Mouse (Mus musculus): Measurements from ENCODE around the gene Camta1. TPM values are rescaled to one million over a fixed set of nuclear protein-coding genes. Genes with fewer than 3 reads are reported as not detected.

The Camta1 gene
- total RNA-seq, 2 experiments from 2014 or later, result 200 to 223 TPM

- intact Hi-C loops (cut with DNase I), result no loop called here
- DNase-seq (ENCODE audit: extremely low spot score in 1 of 2, low spot score in 2 of 2), result no peak
Observed at GRCm38 (mm10) chr4:151576291-151577108, 285.2 kb downstream of the Camta1 start.

GRCm38 (mm10) chr4:151572716-151573115 is 289.0 kb downstream of the Camta1 start:
- intact Hi-C loops (cut with DNase I), result no loop called here
- no peak for DNase-seq (ENCODE audit: extremely low spot score in 1 of 2, low spot score in 2 of 2)

- DNase-seq (ENCODE audit: extremely low spot score in 1 of 2, low spot score in 2 of 2), result no peak
- intact Hi-C loops (cut with DNase I), result no loop called here
Observed at GRCm38 (mm10) chr4:151569586-151569985, 292.1 kb downstream of the Camta1 start.

- DNase-seq (ENCODE audit: extremely low spot score in 1 of 2, low spot score in 2 of 2), result no peak
- intact Hi-C loops (cut with DNase I), result no loop called here
Observed at GRCm38 (mm10) chr4:151568887-151569286, 292.8 kb downstream of the Camta1 start.

GRCm38 (mm10) chr4:151567105-151567504 is 294.6 kb downstream of the Camta1 start:
- no peak for DNase-seq (ENCODE audit: extremely low spot score in 1 of 2, low spot score in 2 of 2)

GRCm38 (mm10) chr4:151555505-151555904 is 306.2 kb downstream of the Camta1 start:
- DNase-seq (ENCODE audit: extremely low spot score in 1 of 2, low spot score in 2 of 2), result no peak
- intact Hi-C loops (cut with DNase I), result no loop called here

More at GRCm38 (mm10) chr4:151567105-151567504, 294.6 kb downstream of the Camta1 start:
- intact Hi-C loops (cut with DNase I), result no loop called here

GRCm38 (mm10) chr4:151549523-151549922 is 312.2 kb downstream of the Camta1 start:
- peak in 1 of 2 experiments; percentile 46 for DNase-seq (ENCODE audit: extremely low spot score in 1 of 2, low spot score in 2 of 2)
- intact Hi-C loops (cut with DNase I), result no loop called here

- no peak for DNase-seq (ENCODE audit: extremely low spot score in 1 of 2, low spot score in 2 of 2)
- intact Hi-C loops (cut with DNase I), result no loop called here
Observed at GRCm38 (mm10) chr4:151545452-151545851, 316.2 kb downstream of the Camta1 start.

- DNase-seq (ENCODE audit: extremely low spot score in 1 of 2, low spot score in 2 of 2), result no peak
- intact Hi-C loops (cut with DNase I), result no loop called here
Observed at GRCm38 (mm10) chr4:151544191-151544590, 317.5 kb downstream of the Camta1 start.

- intact Hi-C loops (cut with DNase I), result no loop called here
- DNase-seq (ENCODE audit: extremely low spot score in 1 of 2, low spot score in 2 of 2), result no peak
Observed at GRCm38 (mm10) chr4:151540546-151540945, 321.1 kb downstream of the Camta1 start.

GRCm38 (mm10) chr4:151539881-151540280 is 321.8 kb downstream of the Camta1 start:
- intact Hi-C loops (cut with DNase I), result no loop called here
- peak in 1 of 2 experiments; percentile 67 for DNase-seq (ENCODE audit: extremely low spot score in 1 of 2, low spot score in 2 of 2)

- DNase-seq (ENCODE audit: extremely low spot score in 1 of 2, low spot score in 2 of 2), result no peak
- intact Hi-C loops (cut with DNase I), result no loop called here
Observed at GRCm38 (mm10) chr4:151539167-151539525, 322.5 kb downstream of the Camta1 start.

GRCm38 (mm10) chr4:151538446-151539166 is 323.1 kb downstream of the Camta1 start:
- intact Hi-C loops (cut with DNase I), result no loop called here
- peak in 1 of 2 experiments; percentile 60 for DNase-seq (ENCODE audit: extremely low spot score in 1 of 2, low spot score in 2 of 2)

GRCm38 (mm10) chr4:151535916-151536450 is 325.7 kb downstream of the Camta1 start:
- DNase-seq (ENCODE audit: extremely low spot score in 1 of 2, low spot score in 2 of 2), result no peak
- intact Hi-C loops (cut with DNase I), result no loop called here

GRCm38 (mm10) chr4:151533451-151533850 is 328.2 kb downstream of the Camta1 start:
- no peak for DNase-seq (ENCODE audit: extremely low spot score in 1 of 2, low spot score in 2 of 2)
- intact Hi-C loops (cut with DNase I), result no loop called here

- no peak for DNase-seq (ENCODE audit: extremely low spot score in 1 of 2, low spot score in 2 of 2)
- intact Hi-C loops (cut with DNase I), result no loop called here
Observed at GRCm38 (mm10) chr4:151528436-151528835, 333.2 kb downstream of the Camta1 start.

- intact Hi-C loops (cut with DNase I), result no loop called here
Observed at GRCm38 (mm10) chr4:151527763-151528162, 333.9 kb downstream of the Camta1 start.

GRCm38 (mm10) chr4:151520103-151520502 is 341.6 kb downstream of the Camta1 start:
- no peak for DNase-seq (ENCODE audit: extremely low spot score in 1 of 2, low spot score in 2 of 2)
- intact Hi-C loops (cut with DNase I), result no loop called here

More at GRCm38 (mm10) chr4:151527763-151528162, 333.9 kb downstream of the Camta1 start:
- DNase-seq (ENCODE audit: extremely low spot score in 1 of 2, low spot score in 2 of 2), result no peak

- DNase-seq (ENCODE audit: extremely low spot score in 1 of 2, low spot score in 2 of 2), result no peak
- intact Hi-C loops (cut with DNase I), result no loop called here
Observed at GRCm38 (mm10) chr4:151519011-151519410, 342.7 kb downstream of the Camta1 start.
